Mouse (Mus musculus): ENCODE measurements around the gene Adamts17. TPM values are rescaled to one million over a fixed set of nuclear protein-coding genes. Genes with fewer than 3 reads are reported as not detected.

Adamts17 gene
- total and polyA plus RNA-seq, 3 experiments, result 0.47 to 1.5 (median 0.51) TPM

DNA sequence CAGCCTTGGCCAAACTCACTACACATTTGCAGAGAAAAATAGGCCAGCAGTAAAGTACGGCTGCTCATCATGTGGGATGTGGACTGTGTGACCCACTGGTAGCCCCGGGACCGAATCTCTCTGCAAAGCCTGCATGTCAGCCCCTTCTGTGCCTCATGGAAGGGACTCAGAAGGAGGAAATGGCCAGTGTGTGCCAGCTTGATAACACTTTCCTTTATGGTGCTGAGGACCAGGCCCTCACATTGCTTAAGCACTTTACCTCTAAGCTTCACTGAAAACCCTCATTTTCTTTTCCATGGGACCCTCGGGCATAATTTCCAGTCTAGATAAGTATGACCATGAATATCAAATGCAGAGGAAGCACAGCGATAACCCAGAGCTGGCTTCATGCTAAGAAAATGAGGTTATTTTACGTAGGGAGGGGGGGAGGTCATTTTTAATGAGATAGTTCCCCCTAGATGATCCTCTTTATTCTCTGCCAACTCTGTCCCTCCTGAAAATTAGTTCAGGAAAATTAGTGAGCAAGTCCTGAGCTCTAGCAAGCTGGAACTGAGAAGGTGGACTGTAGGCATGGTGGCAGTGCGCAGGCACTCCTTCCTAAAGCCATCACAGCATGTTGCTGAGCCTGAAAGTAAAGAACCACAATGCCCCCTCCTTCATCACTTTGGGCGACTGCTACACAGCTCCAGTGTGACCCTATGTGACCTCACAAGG is 127.8 kb downstream of the Adamts17 start:
- Histone ChIP-seq H3K4me3 (no peak overlapping the region), H3K4me1 (ENCODE audit: control insufficient read depth, insufficient read depth, low read length) (peaks cover 3% of the 10 kb centered on the region), H3K79me2 (replicated peaks; ENCODE audit: control insufficient read depth, insufficient read depth, low read length) (no peaks in the 10 kb centered on the region), H3K9ac (ENCODE audit: low read depth, low read length) (no peak overlapping the region), H3K36me3 (ENCODE audit: control insufficient read depth, insufficient read depth, low read length) (no peaks in the 10 kb centered on the region), H3K27ac (no peak overlapping the region), H3K27me3 (ENCODE audit: control insufficient read depth, insufficient read depth, low read length) (no peaks in the 10 kb centered on the region)
- WGBS, result 73% methylated on average over 8 of the region's 8 CpGs
- intact Hi-C loops (cut with DNase I), result no loop called here
- no peak for DNase-seq
- TF ChIP-seq POLR2A (IDR thresholded peaks at IDR 0.05; ENCODE audit: insufficient read depth, low read depth, low read length) (no peak), EP300 (IDR thresholded peaks at IDR 0.05; ENCODE audit: insufficient read depth, low read depth, low read length) (no peak), CTCF (IDR thresholded peaks at IDR 0.05) (no peak)

DNA sequence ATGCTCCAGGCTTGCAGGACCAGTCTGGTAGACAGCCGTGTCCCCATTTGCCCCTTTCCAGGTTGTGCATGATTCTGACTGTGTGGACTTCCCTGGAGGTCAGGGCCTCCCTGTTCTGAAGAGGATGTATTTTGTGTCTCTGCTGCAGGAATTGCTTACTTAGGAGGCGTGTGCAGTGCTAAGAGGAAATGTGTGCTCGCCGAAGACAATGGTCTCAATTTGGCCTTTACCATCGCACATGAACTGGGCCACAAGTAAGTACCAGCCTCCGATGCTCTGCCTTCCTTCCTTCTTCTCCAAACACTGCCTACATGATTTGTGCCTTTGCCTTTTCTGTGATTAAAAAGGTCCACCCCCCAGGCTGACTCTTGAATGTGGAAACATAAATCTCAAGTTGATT is 129.1 kb downstream of the Adamts17 start:
- intact Hi-C loops (cut with DNase I), result no loop called here
- H3K4me1 ChIP-seq (ENCODE audit: control insufficient read depth, insufficient read depth, low read length), result peaks cover 3% of the 10 kb centered on the region
- TF ChIP-seq POLR2A (IDR thresholded peaks at IDR 0.05; ENCODE audit: insufficient read depth, low read depth, low read length), result no peak
- 0 out of 2 replicates have a peak, but pooled peaks have one; percentile 39 for TF ChIP-seq EP300 (IDR thresholded peaks at IDR 0.05; ENCODE audit: insufficient read depth, low read depth, low read length)

DNA sequence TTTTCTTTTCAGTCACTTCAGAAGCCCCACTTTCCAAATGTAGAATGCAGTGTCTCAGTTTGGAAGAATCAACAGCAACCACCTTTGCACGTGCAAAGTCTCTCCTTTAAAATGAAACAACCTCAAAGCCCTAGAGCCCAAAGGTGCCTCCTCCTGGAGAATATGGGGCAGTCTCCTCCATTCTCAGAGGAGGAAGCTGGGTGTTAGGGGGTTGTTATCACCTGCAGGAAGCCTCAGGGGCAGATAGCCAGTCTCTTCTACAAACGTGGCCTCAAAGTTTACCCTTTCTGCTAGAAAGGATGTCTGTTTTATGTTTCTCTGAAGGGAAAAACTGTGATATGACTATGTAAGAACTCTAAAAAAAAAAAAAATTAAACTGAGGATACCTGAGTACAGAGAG is 129.7 kb downstream of the Adamts17 start:
- H3K36me3 ChIP-seq (ENCODE audit: control insufficient read depth, insufficient read depth, low read length), result no peaks in the 10 kb centered on the region
- peaks cover 5% of the 10 kb centered on the region for H3K4me1 ChIP-seq (ENCODE audit: control insufficient read depth, insufficient read depth, low read length)
- H3K27ac ChIP-seq, result peak overlapping the region; percentile 17; the same call in 1 of the 2 replicates
- TF ChIP-seq EP300 (IDR thresholded peaks at IDR 0.05; ENCODE audit: insufficient read depth, low read depth, low read length), result no peak
- TF ChIP-seq POLR2A (IDR thresholded peaks at IDR 0.05; ENCODE audit: insufficient read depth, low read depth, low read length), result no peak
- no peak for TF ChIP-seq CTCF (IDR thresholded peaks at IDR 0.05)
- no peak overlapping the region for H3K9ac ChIP-seq (ENCODE audit: low read depth, low read length)
- intact Hi-C loops (cut with DNase I), result no loop called here
- H3K27me3 ChIP-seq (ENCODE audit: control insufficient read depth, insufficient read depth, low read length), result no peaks in the 10 kb centered on the region
- DNase-seq, result no peak
- no peaks in the 10 kb centered on the region for H3K79me2 ChIP-seq (replicated peaks; ENCODE audit: control insufficient read depth, insufficient read depth, low read length)
- H3K4me3 ChIP-seq, result no peak overlapping the region
- 45% methylated on average over 2 of the region's 2 CpGs for WGBS

More for the DNA sequence above, 129.1 kb downstream of the Adamts17 start:
- no peak for DNase-seq
- WGBS, result 58% methylated on average over 6 of the region's 6 CpGs
- Histone ChIP-seq H3K27me3 (ENCODE audit: control insufficient read depth, insufficient read depth, low read length) (no peaks in the 10 kb centered on the region), H3K9ac (ENCODE audit: low read depth, low read length) (no peak overlapping the region), H3K4me3 (no peak overlapping the region), H3K27ac (peak overlapping the region; percentile 17; the same call in 1 of the 2 replicates), H3K36me3 (ENCODE audit: control insufficient read depth, insufficient read depth, low read length) (no peaks in the 10 kb centered on the region), H3K79me2 (replicated peaks; ENCODE audit: control insufficient read depth, insufficient read depth, low read length) (no peaks in the 10 kb centered on the region)

DNA sequence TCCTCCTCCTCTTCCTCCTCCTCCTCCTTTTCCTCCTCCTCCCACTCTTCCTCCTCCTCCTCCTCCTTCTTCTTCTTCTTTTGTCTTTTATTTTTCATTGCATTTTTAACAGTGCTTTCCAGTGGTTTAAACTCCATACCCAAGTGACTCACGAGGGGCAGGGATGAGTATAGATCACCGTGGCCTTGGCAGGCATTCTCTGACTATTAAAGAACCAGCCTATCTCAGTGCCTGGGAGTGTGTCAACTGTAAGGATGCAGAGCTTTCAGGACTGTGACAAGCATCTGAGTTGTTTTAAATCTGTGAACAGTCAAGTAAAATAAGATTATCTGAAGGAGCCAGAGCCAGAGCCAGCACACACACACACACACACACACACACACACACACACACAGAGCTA is 130.7 kb downstream of the Adamts17 start:
- intact Hi-C loops (cut with DNase I), result no loop called here
- Histone ChIP-seq H3K79me2 (replicated peaks; ENCODE audit: control insufficient read depth, insufficient read depth, low read length) (no peaks in the 10 kb centered on the region), H3K36me3 (ENCODE audit: control insufficient read depth, insufficient read depth, low read length) (no peaks in the 10 kb centered on the region), H3K4me1 (ENCODE audit: control insufficient read depth, insufficient read depth, low read length) (peaks cover 12% of the 10 kb centered on the region), H3K27me3 (ENCODE audit: control insufficient read depth, insufficient read depth, low read length) (no peaks in the 10 kb centered on the region), H3K27ac (no peak overlapping the region), H3K9ac (ENCODE audit: low read depth, low read length) (no peak overlapping the region), H3K4me3 (no peak overlapping the region)
- 57% methylated on average over 2 of the region's 2 CpGs for WGBS
- TF ChIP-seq POLR2A (IDR thresholded peaks at IDR 0.05; ENCODE audit: insufficient read depth, low read depth, low read length) (no peak), CTCF (IDR thresholded peaks at IDR 0.05) (no peak), EP300 (IDR thresholded peaks at IDR 0.05; ENCODE audit: insufficient read depth, low read depth, low read length) (no peak)
- DNase-seq, result no peak

DNA sequence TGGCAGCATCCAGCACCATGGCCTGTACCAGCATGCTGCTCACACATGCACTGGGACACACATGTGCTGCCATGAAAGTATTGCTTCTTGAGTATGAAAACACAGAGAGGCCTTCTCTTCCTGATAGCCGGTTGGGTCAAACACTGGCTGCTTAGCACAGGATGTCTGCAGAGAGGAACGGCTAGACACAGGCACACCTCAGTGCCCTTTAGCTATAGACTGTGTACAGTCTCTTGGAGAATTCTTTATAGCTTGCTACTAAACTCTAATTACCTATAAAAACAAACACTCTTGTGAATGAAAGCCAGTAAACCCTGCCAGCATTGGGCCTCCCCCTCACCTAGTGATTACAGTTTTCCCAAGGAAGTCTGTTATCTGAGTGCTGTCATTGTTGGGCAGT is 131.4 kb downstream of the Adamts17 start:
- WGBS, result 53% methylated on average over 2 of the region's 2 CpGs
- intact Hi-C loops (cut with DNase I), result no loop called here

DNA sequence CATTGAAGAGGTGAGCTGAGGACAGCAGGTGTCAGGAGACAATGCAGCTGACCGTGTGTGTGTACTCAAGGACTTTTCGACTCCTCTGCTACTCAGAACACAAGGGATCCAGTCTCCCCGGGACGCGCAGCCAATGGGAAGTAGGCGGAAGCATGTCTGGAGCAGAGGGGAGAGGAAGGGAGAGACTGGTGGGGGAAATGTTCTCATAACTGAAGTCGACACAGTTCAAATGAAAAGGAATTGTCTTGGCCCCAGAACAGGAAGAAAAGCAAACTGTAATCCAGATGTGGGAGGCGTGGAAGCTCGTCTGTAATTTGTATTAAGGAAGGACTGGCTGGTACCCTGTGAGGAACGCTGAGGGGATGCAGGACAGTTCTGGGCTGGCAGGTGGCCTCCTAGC is 135.3 kb downstream of the Adamts17 start:
- Histone ChIP-seq H3K36me3 (ENCODE audit: control insufficient read depth, insufficient read depth, low read length) (no peaks in the 10 kb centered on the region), H3K4me1 (ENCODE audit: control insufficient read depth, insufficient read depth, low read length) (peaks cover 10% of the 10 kb centered on the region), H3K27me3 (ENCODE audit: control insufficient read depth, insufficient read depth, low read length) (no peaks in the 10 kb centered on the region), H3K79me2 (replicated peaks; ENCODE audit: control insufficient read depth, insufficient read depth, low read length) (no peaks in the 10 kb centered on the region), H3K27ac (peak overlapping the region; percentile 31; the same call in 1 of the 2 replicates), H3K4me3 (no peak overlapping the region), H3K9ac (ENCODE audit: low read depth, low read length) (no peak overlapping the region)
- 20% methylated on average over 10 of the region's 10 CpGs for WGBS
- DNase-seq, result peak; percentile 50 to 59
- TF ChIP-seq EP300 (IDR thresholded peaks at IDR 0.05; ENCODE audit: insufficient read depth, low read depth, low read length), result peak; percentile 47; the same call in 1 of the 2 replicates
- TF ChIP-seq POLR2A (IDR thresholded peaks at IDR 0.05; ENCODE audit: insufficient read depth, low read depth, low read length), result no peak
- intact Hi-C loops (cut with DNase I), result loop anchor here (1.0 to 5.0 kb wide), 2 partner anchors 42 to 138 kb away; partner anchors contain the start of gene Adamts17

More for the DNA sequence above, 131.4 kb downstream of the Adamts17 start:
- DNase-seq, result no peak
- Histone ChIP-seq H3K36me3 (ENCODE audit: control insufficient read depth, insufficient read depth, low read length) (no peaks in the 10 kb centered on the region), H3K4me3 (no peak overlapping the region), H3K9ac (ENCODE audit: low read depth, low read length) (no peak overlapping the region), H3K4me1 (ENCODE audit: control insufficient read depth, insufficient read depth, low read length) (peaks cover 12% of the 10 kb centered on the region), H3K79me2 (replicated peaks; ENCODE audit: control insufficient read depth, insufficient read depth, low read length) (no peaks in the 10 kb centered on the region), H3K27ac (no peak overlapping the region), H3K27me3 (ENCODE audit: control insufficient read depth, insufficient read depth, low read length) (no peaks in the 10 kb centered on the region)
- TF ChIP-seq POLR2A (IDR thresholded peaks at IDR 0.05; ENCODE audit: insufficient read depth, low read depth, low read length) (no peak), CTCF (IDR thresholded peaks at IDR 0.05) (no peak), EP300 (IDR thresholded peaks at IDR 0.05; ENCODE audit: insufficient read depth, low read depth, low read length) (no peak)
